Mouse (Mus musculus) left cerebral cortex, adult 6 months (tissue): ENCODE measurements around the gene Kif13a. TPM values are rescaled to one million over a fixed set of nuclear protein-coding genes. Genes with fewer than 3 reads are reported as not detected.

Experiments
- long read RNA-seq, 2 experiments: library from polyadenylated mRNA; unstranded; transcript quantifications; one replicate each; pipeline ENCODE4 v2.0.0; 2019 to 2020
- polyA plus RNA-seq: library from polyadenylated mRNA; unstranded; fragments of <200 nt; fragmentation: Nextera tagmentation; gene quantifications from 2 replicates; pipeline ENCODE4 v1.2.3, GENCODE M21; 2021

Gene Kif13a
- 3.7 and 5.2 TPM in 2 replicates for polyA plus RNA-seq
- long read RNA-seq, experiment 1, partial matches to known transcripts = 10 of 13 reads
- long read RNA-seq, experiment 1, other reads (novel, unspliced or antisense) = 3 of 13 reads
- long read RNA-seq, experiment 2, partial matches to known transcripts = 3 of 8 reads
- long read RNA-seq, experiment 2, other reads (novel, unspliced or antisense) = 5 of 8 reads

DNA sequence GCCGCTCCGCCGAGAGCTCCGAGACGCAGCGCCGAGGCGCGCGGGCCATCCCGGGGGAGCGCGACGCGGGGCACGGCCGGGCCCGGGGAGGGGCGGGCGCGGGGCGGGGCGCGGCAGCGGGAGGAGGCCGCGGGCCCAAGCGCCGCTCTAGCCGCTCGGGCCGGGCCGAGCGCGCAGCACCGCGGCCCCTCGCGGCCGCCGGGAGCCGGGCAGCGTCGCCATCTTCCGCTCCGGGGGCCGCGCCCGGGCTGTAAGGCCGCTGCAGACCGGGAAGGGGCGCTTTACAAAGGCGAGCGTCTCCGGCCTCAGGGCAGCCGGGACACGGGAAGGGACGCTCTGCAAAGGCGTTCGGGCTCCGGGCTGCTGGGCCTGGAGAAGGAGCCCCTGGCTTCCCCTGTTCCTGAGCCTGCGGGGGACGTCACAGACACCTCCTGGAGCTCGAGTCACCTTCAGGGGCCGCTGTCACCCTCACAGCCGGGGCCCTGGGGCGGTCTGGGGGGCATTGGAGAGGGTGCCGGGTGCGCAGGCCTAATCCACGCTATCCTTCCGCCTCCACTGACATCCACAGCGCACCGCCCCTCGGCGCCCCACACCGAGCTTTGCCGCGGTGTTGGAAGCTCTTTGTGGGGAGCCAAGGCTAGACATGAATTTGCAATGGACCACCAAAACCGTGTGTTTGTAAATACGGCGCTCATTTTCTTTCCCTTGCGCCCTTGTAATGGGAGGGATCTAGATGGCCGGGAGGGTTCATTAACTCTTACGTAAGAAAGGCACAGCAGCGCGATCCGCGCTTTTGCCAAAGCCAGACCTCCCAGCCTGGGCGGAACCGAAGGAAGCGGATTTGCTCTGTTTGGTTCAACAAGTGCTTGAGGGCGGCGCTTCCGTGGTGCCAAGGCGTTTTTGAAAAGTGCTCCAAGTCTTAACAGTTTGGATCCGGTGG lies at the start of gene Kif13a:
TSS of gene Kif13a (minus strand) at position 149 of the 940 bp plus-strand sequence.

DNA sequence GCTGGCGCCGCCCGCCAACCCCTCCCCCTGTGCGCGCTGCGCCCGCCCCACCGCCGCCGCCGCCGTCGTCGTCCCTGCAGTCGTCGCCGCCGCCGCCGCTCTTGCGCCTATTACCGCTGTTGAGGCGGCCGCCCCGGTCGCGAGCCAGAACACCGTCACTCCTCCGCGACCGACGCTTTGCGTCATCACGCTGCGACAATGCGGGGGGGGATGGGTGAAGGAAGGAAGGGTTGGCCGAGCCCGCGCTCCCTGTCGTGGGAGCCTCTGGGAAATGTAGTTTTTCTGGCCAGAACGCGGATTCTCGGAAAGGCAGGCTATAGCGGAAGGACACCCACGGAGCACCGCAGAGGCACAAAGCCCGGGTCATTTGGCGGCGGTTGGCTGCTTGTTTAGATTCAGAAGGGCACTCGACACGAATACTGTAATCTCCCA lies 201.8 kb downstream of the Kif13a start, which contains the start of gene Nup153:
TSS of gene Nup153 (minus strand) at position 104 of the 432 bp plus-strand sequence.

Other genes starting within 250 kb of the Kif13a start
- gene Nup153, start 201.9 kb downstream of the Kif13a start, polyA plus RNA-seq = 3.8 and 6.4 TPM in 2 replicates
- gene Nhlrc1, start 85.0 kb upstream of the Kif13a start, polyA plus RNA-seq = 12.4 and 15.4 TPM in 2 replicates
- 2.1 and 2.6 TPM in 2 replicates for gene Kdm1b, start 113.6 kb upstream of the Kif13a start, polyA plus RNA-seq
- 12.3 and 14.6 TPM in 2 replicates for gene Tpmt, start 114.9 kb upstream of the Kif13a start, polyA plus RNA-seq
- 81.0 and 93.3 TPM in 2 replicates for gene Dek, start 176.3 kb upstream of the Kif13a start, polyA plus RNA-seq
- 5.4 and 6.8 TPM in 2 replicates for gene Rnf144b, start 192.8 kb upstream of the Kif13a start, polyA plus RNA-seq